Mouse (Mus musculus): ENCODE data around the gene Gbe1. TPM values are rescaled to one million over a fixed set of nuclear protein-coding genes. Genes with fewer than 3 reads are reported as not detected.

The Gbe1 gene
- polyA plus RNA-seq (2011; ENCODE audit: insufficient read length, low read depth, missing spikeins), result 7.0 TPM in 2 replicates

- Histone ChIP-seq H3K4me1 (ENCODE audit: control insufficient read depth, insufficient read depth, low read length) (peaks cover 7% of the 10 kb centered on the region), H3K4me3 (ENCODE audit: insufficient read depth, low read length) (peak within 1 kb of the TSS; percentile 83), H3K27ac (ENCODE audit: insufficient read depth, low read length) (peak within 1 kb of the TSS; percentile 75)
- TF ChIP-seq CTCF (IDR thresholded peaks at IDR 0.05; ENCODE audit: borderline replicate concordance, insufficient read depth, low read length), result no peak
- peak; percentile 92 for TF ChIP-seq POLR2A (IDR thresholded peaks at IDR 0.05; ENCODE audit: low read depth, low read length)
Measured at GRCm38 (mm10) chr16:70313886-70314577, at the start of gene Gbe1. Gene Gbe1 (plus strand): TSS chr16:70313949.

DNA sequence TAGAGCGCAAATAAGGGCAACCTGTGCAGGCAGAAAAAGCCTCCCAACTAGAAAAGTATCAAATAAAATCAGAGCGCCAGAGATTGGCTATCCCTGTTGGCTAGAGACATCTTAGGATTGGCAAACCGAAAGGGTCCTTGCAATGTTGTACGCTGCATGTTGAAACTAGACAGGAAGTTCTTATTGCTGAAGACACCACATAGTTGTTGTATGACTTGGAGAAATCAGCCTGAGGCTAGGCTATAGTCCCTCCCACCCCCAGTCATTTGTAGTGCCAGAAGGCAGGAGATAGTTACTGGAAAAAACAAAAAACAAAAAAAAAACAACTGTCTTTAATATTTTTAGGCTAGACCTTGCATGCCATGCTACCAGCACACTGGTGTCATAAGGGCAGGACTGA lies 3.1 kb upstream of the Gbe1 start:
- TF ChIP-seq POLR2A (IDR thresholded peaks at IDR 0.05; ENCODE audit: low read depth, low read length) (no peak), CTCF (IDR thresholded peaks at IDR 0.05; ENCODE audit: borderline replicate concordance, insufficient read depth, low read length) (no peak)
- H3K4me1 ChIP-seq (ENCODE audit: control insufficient read depth, insufficient read depth, low read length), result peaks cover 7% of the 10 kb centered on the region

GRCm38 (mm10) chr16:70313496-70313885 lies 258 bp upstream of the Gbe1 start:
- peaks cover 7% of the 10 kb centered on the region for H3K4me1 ChIP-seq (ENCODE audit: control insufficient read depth, insufficient read depth, low read length)
- no peak overlapping the region for H3K27ac ChIP-seq (ENCODE audit: insufficient read depth, low read length)
- TF ChIP-seq CTCF (IDR thresholded peaks at IDR 0.05; ENCODE audit: borderline replicate concordance, insufficient read depth, low read length) (no peak), POLR2A (IDR thresholded peaks at IDR 0.05; ENCODE audit: low read depth, low read length) (no peak)
- peak overlapping the region; percentile 72 for H3K4me3 ChIP-seq (ENCODE audit: insufficient read depth, low read length)

More for the DNA sequence above, 3.1 kb upstream of the Gbe1 start:
- Histone ChIP-seq H3K4me3 (ENCODE audit: insufficient read depth, low read length) (no peak overlapping the region), H3K27ac (ENCODE audit: insufficient read depth, low read length) (no peak overlapping the region)

- no peak for TF ChIP-seq CTCF (IDR thresholded peaks at IDR 0.05; ENCODE audit: borderline replicate concordance, insufficient read depth, low read length)
- no peak for TF ChIP-seq POLR2A (IDR thresholded peaks at IDR 0.05; ENCODE audit: low read depth, low read length)
- peaks cover 7% of the 10 kb centered on the region for H3K4me1 ChIP-seq (ENCODE audit: control insufficient read depth, insufficient read depth, low read length)
- peak overlapping the region; percentile 83 for H3K4me3 ChIP-seq (ENCODE audit: insufficient read depth, low read length)
- peak overlapping the region; percentile 75 for H3K27ac ChIP-seq (ENCODE audit: insufficient read depth, low read length)
Measured at GRCm38 (mm10) chr16:70314578-70314930, 805 bp downstream of the Gbe1 start.

DNA sequence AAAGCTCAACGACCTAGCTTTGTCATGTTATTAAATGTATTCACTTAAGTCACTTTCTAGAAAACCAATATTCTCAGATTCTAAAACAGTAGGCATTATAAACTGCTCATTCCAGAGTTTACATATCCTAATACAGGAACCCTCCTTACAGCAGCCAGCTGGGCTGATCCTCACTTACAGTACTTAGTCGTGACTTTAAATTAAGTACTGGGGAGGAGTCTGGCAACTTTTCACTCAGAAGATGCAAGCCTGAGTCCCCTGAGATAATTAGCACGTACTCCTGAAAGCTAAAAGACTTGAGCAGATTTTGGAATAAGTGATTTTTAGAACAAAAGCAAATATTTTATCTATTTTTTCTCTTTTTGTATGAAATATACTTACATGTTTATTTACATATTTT lies 1.5 kb downstream of the Gbe1 start:
- Histone ChIP-seq H3K27ac (ENCODE audit: insufficient read depth, low read length) (no peak overlapping the region), H3K4me3 (ENCODE audit: insufficient read depth, low read length) (no peak overlapping the region), H3K4me1 (ENCODE audit: control insufficient read depth, insufficient read depth, low read length) (peaks cover 7% of the 10 kb centered on the region)
- no peak for TF ChIP-seq CTCF (IDR thresholded peaks at IDR 0.05; ENCODE audit: borderline replicate concordance, insufficient read depth, low read length)
- TF ChIP-seq POLR2A (IDR thresholded peaks at IDR 0.05; ENCODE audit: low read depth, low read length), result no peak

DNA sequence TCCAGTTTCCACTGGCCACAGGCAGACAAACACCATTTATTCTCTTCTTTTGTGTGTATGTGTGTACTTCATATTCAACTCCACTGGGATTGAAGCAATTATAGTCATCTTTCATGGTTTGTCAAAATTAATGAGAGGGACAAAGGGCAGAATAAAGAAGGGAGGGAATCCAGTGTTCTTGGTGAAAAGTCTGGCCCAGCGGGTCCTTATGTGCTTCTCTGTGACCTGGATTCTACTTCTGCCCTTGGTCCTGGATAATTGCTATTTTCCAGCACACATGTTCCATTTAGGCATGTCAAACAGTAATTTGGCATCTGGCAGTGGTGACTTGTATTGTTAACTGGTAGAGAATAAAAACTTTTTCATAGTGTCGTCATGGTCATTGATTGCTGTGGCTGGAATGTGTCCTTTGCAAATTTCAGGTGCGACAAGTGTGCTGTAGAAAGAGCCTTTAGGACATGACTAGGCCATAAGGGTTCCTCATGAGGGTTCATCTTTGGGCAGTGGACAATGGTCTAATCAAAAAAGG lies 2.2 kb downstream of the Gbe1 start:
- Histone ChIP-seq H3K27ac (ENCODE audit: insufficient read depth, low read length) (no peak overlapping the region), H3K4me3 (ENCODE audit: insufficient read depth, low read length) (no peak overlapping the region), H3K4me1 (ENCODE audit: control insufficient read depth, insufficient read depth, low read length) (peaks cover 5% of the 10 kb centered on the region)
- TF ChIP-seq CTCF (IDR thresholded peaks at IDR 0.05; ENCODE audit: borderline replicate concordance, insufficient read depth, low read length) (no peak), POLR2A (IDR thresholded peaks at IDR 0.05; ENCODE audit: low read depth, low read length) (no peak)

DNA sequence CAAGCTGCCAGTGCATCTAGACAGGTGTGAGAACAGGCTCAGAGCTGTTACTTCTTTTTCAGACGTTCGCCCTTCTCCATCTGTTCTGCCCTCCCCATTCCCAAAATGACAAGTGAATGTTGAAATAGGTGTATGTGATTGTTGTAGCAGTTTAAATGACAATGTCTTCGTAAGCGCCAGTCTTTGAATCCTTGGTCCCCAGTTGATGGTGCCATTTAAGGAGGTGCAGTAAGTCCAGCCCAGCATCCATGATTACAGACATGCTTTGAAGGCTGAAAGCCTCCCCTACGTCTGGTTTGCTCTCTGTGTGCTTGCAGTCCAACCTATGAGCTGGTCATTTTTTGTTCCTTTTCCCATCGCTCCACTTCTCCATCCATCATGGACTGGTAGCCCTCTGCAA lies 5.6 kb downstream of the Gbe1 start:
- TF ChIP-seq CTCF (IDR thresholded peaks at IDR 0.05; ENCODE audit: borderline replicate concordance, insufficient read depth, low read length), result no peak
- no peak for TF ChIP-seq POLR2A (IDR thresholded peaks at IDR 0.05; ENCODE audit: low read depth, low read length)
- no peaks in the 10 kb centered on the region for H3K4me1 ChIP-seq (ENCODE audit: control insufficient read depth, insufficient read depth, low read length)

GRCm38 (mm10) chr16:70320612-70321280 lies 7.0 kb downstream of the Gbe1 start:
- Histone ChIP-seq H3K27ac (ENCODE audit: insufficient read depth, low read length) (no peak overlapping the region), H3K4me1 (ENCODE audit: control insufficient read depth, insufficient read depth, low read length) (no peaks in the 10 kb centered on the region), H3K4me3 (ENCODE audit: insufficient read depth, low read length) (no peak overlapping the region)
- TF ChIP-seq POLR2A (IDR thresholded peaks at IDR 0.05; ENCODE audit: low read depth, low read length) (no peak), CTCF (IDR thresholded peaks at IDR 0.05; ENCODE audit: borderline replicate concordance, insufficient read depth, low read length) (no peak)

More for the DNA sequence above, 5.6 kb downstream of the Gbe1 start:
- Histone ChIP-seq H3K27ac (ENCODE audit: insufficient read depth, low read length) (no peak overlapping the region), H3K4me3 (ENCODE audit: insufficient read depth, low read length) (no peak overlapping the region)

GRCm38 (mm10) chr16:70326339-70326948 lies 12.7 kb downstream of the Gbe1 start:
- Histone ChIP-seq H3K27ac (ENCODE audit: insufficient read depth, low read length) (no peak overlapping the region), H3K4me3 (ENCODE audit: insufficient read depth, low read length) (no peak overlapping the region), H3K4me1 (ENCODE audit: control insufficient read depth, insufficient read depth, low read length) (peaks cover 8% of the 10 kb centered on the region)
- TF ChIP-seq CTCF (IDR thresholded peaks at IDR 0.05; ENCODE audit: borderline replicate concordance, insufficient read depth, low read length) (no peak), POLR2A (IDR thresholded peaks at IDR 0.05; ENCODE audit: low read depth, low read length) (no peak)
